Mouse (Mus musculus): ENCODE data around the gene Rora. TPM values are rescaled to one million over a fixed set of nuclear protein-coding genes. Genes with fewer than 3 reads are reported as not detected.
"Not testable (repeated sequence)": the region's sequence is repeated elsewhere in the genome, so short reads cannot be mapped to it uniquely, and the experiment has no call there.

Rora gene
- polyA plus RNA-seq, 1 experiment from 2014 or later, result 6.0 TPM

GRCm38 (mm10) chr9:69092119-69093013 is 438.8 kb downstream of the Rora start:
- Histone ChIP-seq H3K4me2 (no peak overlapping the region), H3K4me3 (replicated peaks) (no peak overlapping the region), H3K36me3 (replicated peaks) (no peaks in the 10 kb centered on the region), H3K9ac (no peak overlapping the region), H3K9me3 (replicated peaks) (no peaks in the 10 kb centered on the region), H3K27ac (replicated peaks) (0 out of 2 replicates have a peak overlapping the region, but pooled peaks have one; percentile 19), H3K27me3 (no peaks in the 10 kb centered on the region), H3K4me1 (replicated peaks) (peaks cover 28% of the 10 kb centered on the region)
- WGBS (ENCODE audit: insufficient replicate concordance), result 37% methylated on average over 15 of the region's 15 CpGs
- no peak for ATAC-seq (ENCODE audit: insufficient read depth)

- Histone ChIP-seq H3K4me1 (replicated peaks) (peaks cover 23% of the 10 kb centered on the region), H3K4me2 (peak overlapping the region; percentile 30; the same call in 1 of the 2 replicates), H3K27me3 (peaks cover 24% of the 10 kb centered on the region)
- 67% methylated on average over 5 of the region's 5 CpGs for WGBS (ENCODE audit: insufficient replicate concordance)
- H3K9ac ChIP-seq; H3K4me3 ChIP-seq (replicated peaks); H3K36me3 ChIP-seq (replicated peaks); H3K27ac ChIP-seq (replicated peaks); H3K9me3 ChIP-seq (replicated peaks): not testable (repeated sequence)
- peak; percentile 57 for ATAC-seq (ENCODE audit: insufficient read depth)
Observed at GRCm38 (mm10) chr9:69100153-69100756, 446.7 kb downstream of the Rora start.

GRCm38 (mm10) chr9:69104321-69104720 is 450.7 kb downstream of the Rora start:
- Histone ChIP-seq H3K4me3 (replicated peaks) (no peak overlapping the region), H3K9ac (no peak overlapping the region), H3K27me3 (peaks cover 24% of the 10 kb centered on the region), H3K36me3 (replicated peaks) (no peaks in the 10 kb centered on the region), H3K27ac (replicated peaks) (no peak overlapping the region), H3K9me3 (replicated peaks) (no peaks in the 10 kb centered on the region), H3K4me2 (no peak overlapping the region), H3K4me1 (replicated peaks) (peaks cover 22% of the 10 kb centered on the region)
- no peak for ATAC-seq (ENCODE audit: insufficient read depth)
- 58% methylated on average over 5 of the region's 5 CpGs for WGBS (ENCODE audit: insufficient replicate concordance)

- Histone ChIP-seq H3K9ac (no peak overlapping the region), H3K4me2 (no peak overlapping the region), H3K36me3 (replicated peaks) (no peaks in the 10 kb centered on the region), H3K9me3 (replicated peaks) (no peaks in the 10 kb centered on the region), H3K4me1 (replicated peaks) (peaks cover 16% of the 10 kb centered on the region; the same call in 1 of the 2 replicates), H3K4me3 (replicated peaks) (no peak overlapping the region), H3K27ac (replicated peaks) (peak overlapping the region; percentile 41; the same call in 1 of the 2 replicates), H3K27me3 (no peaks in the 10 kb centered on the region)
- peak; percentile 61; the same call in 1 of the 2 replicates for ATAC-seq (ENCODE audit: insufficient read depth)
- 68% methylated on average over 2 of the region's 2 CpGs for WGBS (ENCODE audit: insufficient replicate concordance)
Observed at GRCm38 (mm10) chr9:69109618-69110300, 456.2 kb downstream of the Rora start.

- Histone ChIP-seq H3K27ac (replicated peaks) (peak overlapping the region; percentile 41; the same call in 1 of the 2 replicates), H3K9ac (no peak overlapping the region), H3K4me1 (replicated peaks) (peaks cover 18% of the 10 kb centered on the region; the same call in 1 of the 2 replicates), H3K4me3 (replicated peaks) (no peak overlapping the region), H3K36me3 (replicated peaks) (no peaks in the 10 kb centered on the region), H3K4me2 (no peak overlapping the region), H3K27me3 (no peaks in the 10 kb centered on the region), H3K9me3 (replicated peaks) (no peaks in the 10 kb centered on the region)
- ATAC-seq (ENCODE audit: insufficient read depth), result peak; percentile 73
- WGBS (ENCODE audit: insufficient replicate concordance), result 49% methylated on average over 5 of the region's 5 CpGs
Observed at GRCm38 (mm10) chr9:69110301-69110674, 456.7 kb downstream of the Rora start.

- ATAC-seq (ENCODE audit: insufficient read depth), result no peak
- 77% methylated on average over 6 of the region's 6 CpGs for WGBS (ENCODE audit: insufficient replicate concordance)
- peaks cover 18% of the 10 kb centered on the region; the same call in 1 of the 2 replicates for H3K4me1 ChIP-seq (replicated peaks)
- no peak overlapping the region for H3K9ac ChIP-seq
- H3K4me2 ChIP-seq, result no peak overlapping the region
- no peaks in the 10 kb centered on the region for H3K9me3 ChIP-seq (replicated peaks)
- H3K36me3 ChIP-seq (replicated peaks), result no peaks in the 10 kb centered on the region
- H3K4me3 ChIP-seq (replicated peaks), result no peak overlapping the region
- no peaks in the 10 kb centered on the region for H3K27me3 ChIP-seq
- peak overlapping the region; percentile 41; the same call in 1 of the 2 replicates for H3K27ac ChIP-seq (replicated peaks)
Observed at GRCm38 (mm10) chr9:69110706-69111105, 457.1 kb downstream of the Rora start.

GRCm38 (mm10) chr9:69111539-69111938 is 458.0 kb downstream of the Rora start:
- Histone ChIP-seq H3K9ac (no peak overlapping the region), H3K4me3 (replicated peaks) (no peak overlapping the region), H3K36me3 (replicated peaks) (no peaks in the 10 kb centered on the region), H3K27me3 (no peaks in the 10 kb centered on the region), H3K9me3 (replicated peaks) (no peaks in the 10 kb centered on the region), H3K27ac (replicated peaks) (no peak overlapping the region), H3K4me2 (no peak overlapping the region), H3K4me1 (replicated peaks) (peaks cover 18% of the 10 kb centered on the region; the same call in 1 of the 2 replicates)
- WGBS (ENCODE audit: insufficient replicate concordance), result 60% methylated on average over 6 of the region's 6 CpGs
- no peak for ATAC-seq (ENCODE audit: insufficient read depth)

- WGBS (ENCODE audit: insufficient replicate concordance), result 31% methylated on average over 9 of the region's 9 CpGs
- ATAC-seq (ENCODE audit: insufficient read depth), result no peak
- Histone ChIP-seq H3K4me3 (replicated peaks) (no peak overlapping the region), H3K4me2 (no peak overlapping the region), H3K4me1 (replicated peaks) (peaks cover 13% of the 10 kb centered on the region; the same call in 1 of the 2 replicates), H3K9me3 (replicated peaks) (no peaks in the 10 kb centered on the region), H3K27me3 (no peaks in the 10 kb centered on the region), H3K36me3 (replicated peaks) (no peaks in the 10 kb centered on the region), H3K27ac (replicated peaks) (no peak overlapping the region), H3K9ac (no peak overlapping the region)
Observed at GRCm38 (mm10) chr9:69114429-69114984, 460.9 kb downstream of the Rora start.

- no peaks in the 10 kb centered on the region for H3K36me3 ChIP-seq (replicated peaks)
- no peak overlapping the region for H3K9ac ChIP-seq
- H3K27me3 ChIP-seq, result no peaks in the 10 kb centered on the region
- WGBS (ENCODE audit: insufficient replicate concordance), result 5% methylated on average over 2 of the region's 2 CpGs
- H3K4me1 ChIP-seq (replicated peaks), result peaks cover 6% of the 10 kb centered on the region; the same call in 1 of the 2 replicates
- H3K9me3 ChIP-seq (replicated peaks), result no peaks in the 10 kb centered on the region
- H3K4me3 ChIP-seq (replicated peaks), result no peak overlapping the region
- ATAC-seq (ENCODE audit: insufficient read depth), result peak; percentile 51
- H3K27ac ChIP-seq (replicated peaks), result no peak overlapping the region
- no peak overlapping the region for H3K4me2 ChIP-seq
Observed at GRCm38 (mm10) chr9:69116740-69117139, 463.2 kb downstream of the Rora start.

GRCm38 (mm10) chr9:69121117-69121740 is 467.6 kb downstream of the Rora start:
- Histone ChIP-seq H3K9me3 (replicated peaks) (no peaks in the 10 kb centered on the region), H3K4me3 (replicated peaks) (no peak overlapping the region), H3K27ac (replicated peaks) (no peak overlapping the region), H3K4me2 (no peak overlapping the region), H3K36me3 (replicated peaks) (no peaks in the 10 kb centered on the region), H3K9ac (no peak overlapping the region), H3K4me1 (replicated peaks) (no peaks in the 10 kb centered on the region), H3K27me3 (peaks cover 23% of the 10 kb centered on the region)
- 54% methylated on average over 12 of the region's 12 CpGs for WGBS (ENCODE audit: insufficient replicate concordance)
- no peak for ATAC-seq (ENCODE audit: insufficient read depth)

Measured in liver, embryonic 15.5 days (tissue).